Mouse (Mus musculus) liver, embryonic 13.5 days (tissue): ENCODE results near the gene Rrp9. TPM values are rescaled to one million over a fixed set of nuclear protein-coding genes. Genes with fewer than 3 reads are reported as not detected.

Experiments
- ATAC-seq: fragments of 200-750 bp; cut with Nextera tagmentation; 2 replicates; pipeline ENCODE4 v1.8.0; 2017; ENCODE audit warnings: low read depth, mild to moderate bottlenecking, moderate number of reproducible peaks, moderate library complexity
- DNase-seq: peaks from one replicate; pipeline ENCODE4 v3.0.0; 2022
- H3K27ac ChIP-seq: fragments of 300-500 bp; sonication (generic); 2 replicates; pipeline ENCODE4 v1.5.1; 2015; ENCODE audit warnings: moderate library complexity, mild to moderate bottlenecking, inconsistent platforms
- H3K27me3 ChIP-seq: fragments of 300-500 bp; sonication (generic); 2 replicates; pipeline ENCODE4 v1.6.1; 2015; ENCODE audit warnings: mild to moderate bottlenecking, inconsistent platforms
- H3K36me3 ChIP-seq: fragments of 300-500 bp; sonication (generic); 2 replicates; pipeline ENCODE4 v1.6.1; 2015; ENCODE audit warnings: mild to moderate bottlenecking, inconsistent platforms
- H3K4me1 ChIP-seq: fragments of 300-500 bp; sonication (generic); replicated peaks from 2 replicates; pipeline ENCODE4 v1.6.1; 2015; ENCODE audit warnings: inconsistent platforms
- H3K4me2 ChIP-seq: fragments of 300-500 bp; sonication (generic); 2 replicates; pipeline ENCODE4 v1.6.1; 2015; ENCODE audit warnings: inconsistent platforms, mild to moderate bottlenecking, moderate library complexity
- H3K4me3 ChIP-seq: fragments of 300-500 bp; sonication (generic); replicated peaks from 2 replicates; pipeline ENCODE4 v1.5.1; 2015; ENCODE audit warnings: mild to moderate bottlenecking, inconsistent platforms
- H3K9ac ChIP-seq: fragments of 300-500 bp; sonication (generic); 2 replicates; pipeline ENCODE4 v1.6.1; 2015; ENCODE audit warnings: mild to moderate bottlenecking, inconsistent platforms
- H3K9me3 ChIP-seq: fragments of 300-500 bp; sonication (generic); replicated peaks from 2 replicates; pipeline ENCODE4 v1.6.1; 2016; ENCODE audit warnings: inconsistent platforms
- WGBS: fragments of 180-500 bp; shearing (Covaris S2); methylation state at CpG from one replicate; pipeline ENCODE4 v1.1.7; 2015; ENCODE audit not compliant: insufficient replicate concordance; 5-methylcytosine and 5-hydroxymethylcytosine counted together
- polyA plus RNA-seq: library from polyadenylated mRNA; unstranded; fragments of >200 nt; fragmentation: Nextera tagmentation; extraction: Ambion mirVana; gene quantifications from 2 replicates; pipeline ENCODE4 v1.2.1, GENCODE M21; 2015

The Rrp9 gene
- polyA plus RNA-seq, 1 experiment from 2014 or later: 44.2 TPM

DNA sequence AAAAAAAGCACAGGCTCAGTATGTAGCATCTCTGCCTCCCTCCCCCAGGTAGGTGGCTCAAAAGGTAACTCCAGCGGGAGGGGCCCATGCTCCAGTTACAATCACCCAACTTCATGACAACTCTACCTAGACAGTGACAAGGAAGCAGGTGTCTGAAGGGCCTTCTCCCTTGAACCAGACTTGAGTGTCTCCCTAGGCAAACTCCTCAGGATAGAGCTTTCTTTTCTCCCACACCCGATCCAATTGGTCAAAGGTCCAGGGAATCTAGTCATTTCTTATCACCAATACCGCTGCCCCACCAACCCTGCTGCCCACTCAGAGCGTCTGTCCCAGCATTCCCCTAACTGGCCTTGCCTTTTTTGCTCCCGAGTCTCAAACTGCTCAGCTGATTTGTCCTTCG lies 9.0 kb upstream of the Rrp9 start:
- Histone ChIP-seq H3K27ac (no peak overlapping the region), H3K36me3 (peaks cover 6% of the 10 kb centered on the region; the same call in 1 of the 2 replicates), H3K4me2 (no peak overlapping the region), H3K4me3 (no peak overlapping the region), H3K4me1 (peaks cover 21% of the 10 kb centered on the region), H3K9ac (no peak overlapping the region), H3K27me3 (peaks cover 40% of the 10 kb centered on the region), H3K9me3 (no peaks in the 10 kb centered on the region)
- no peak for ATAC-seq
- 68% methylated on average over 6 of the region's 6 CpGs for WGBS
- DNase-seq: no peak

GRCm38 (mm10) chr9:106467746-106468145 lies 8.0 kb upstream of the Rrp9 start:
- 59% methylated on average over 7 of the region's 7 CpGs for WGBS
- H3K36me3 ChIP-seq: no peaks in the 10 kb centered on the region

GRCm38 (mm10) chr9:106469317-106469716 lies 6.4 kb upstream of the Rrp9 start:
- Histone ChIP-seq H3K9me3 (no peaks in the 10 kb centered on the region), H3K9ac (no peak overlapping the region), H3K27me3 (peaks cover 27% of the 10 kb centered on the region), H3K36me3 (no peaks in the 10 kb centered on the region), H3K4me1 (peaks cover 24% of the 10 kb centered on the region), H3K27ac (no peak overlapping the region), H3K4me3 (no peak overlapping the region), H3K4me2 (no peak overlapping the region)
- DNase-seq (no peak), ATAC-seq (no peak)
- 43% methylated on average over 6 of the region's 6 CpGs for WGBS

More at GRCm38 (mm10) chr9:106467746-106468145, 8.0 kb upstream of the Rrp9 start:
- Histone ChIP-seq H3K9me3 (no peaks in the 10 kb centered on the region), H3K9ac (no peak overlapping the region), H3K27ac (no peak overlapping the region), H3K4me1 (peaks cover 21% of the 10 kb centered on the region), H3K4me2 (no peak overlapping the region), H3K4me3 (no peak overlapping the region), H3K27me3 (peaks cover 40% of the 10 kb centered on the region)
- DNase-seq (no peak), ATAC-seq (no peak)

DNA sequence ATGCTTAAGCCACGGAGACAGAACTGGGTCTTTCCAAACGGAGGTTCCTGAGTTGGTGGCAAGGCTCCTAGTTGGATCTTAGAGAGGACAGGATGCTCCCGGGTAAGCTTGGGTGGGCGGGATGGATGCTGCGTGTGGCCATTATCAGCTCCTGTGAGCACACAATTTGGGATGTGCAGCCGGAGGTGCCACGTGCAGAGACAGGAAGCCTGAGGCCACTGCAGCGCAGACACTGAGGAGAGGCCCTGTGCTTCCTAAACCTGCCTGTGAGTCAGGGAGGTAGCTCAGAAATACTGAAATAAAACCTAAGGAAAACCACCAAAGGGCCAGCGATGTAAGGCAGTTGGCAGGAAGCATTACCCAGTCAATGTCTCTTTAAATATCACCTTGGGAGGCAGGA lies 6.0 kb upstream of the Rrp9 start:
- Histone ChIP-seq H3K4me2 (no peak overlapping the region), H3K4me1 (peaks cover 24% of the 10 kb centered on the region), H3K9me3 (no peaks in the 10 kb centered on the region), H3K9ac (no peak overlapping the region), H3K27ac (no peak overlapping the region), H3K27me3 (peaks cover 22% of the 10 kb centered on the region), H3K4me3 (no peak overlapping the region), H3K36me3 (no peaks in the 10 kb centered on the region)
- ATAC-seq (no peak), DNase-seq (no peak)
- WGBS: 38% methylated on average over 9 of the region's 9 CpGs

DNA sequence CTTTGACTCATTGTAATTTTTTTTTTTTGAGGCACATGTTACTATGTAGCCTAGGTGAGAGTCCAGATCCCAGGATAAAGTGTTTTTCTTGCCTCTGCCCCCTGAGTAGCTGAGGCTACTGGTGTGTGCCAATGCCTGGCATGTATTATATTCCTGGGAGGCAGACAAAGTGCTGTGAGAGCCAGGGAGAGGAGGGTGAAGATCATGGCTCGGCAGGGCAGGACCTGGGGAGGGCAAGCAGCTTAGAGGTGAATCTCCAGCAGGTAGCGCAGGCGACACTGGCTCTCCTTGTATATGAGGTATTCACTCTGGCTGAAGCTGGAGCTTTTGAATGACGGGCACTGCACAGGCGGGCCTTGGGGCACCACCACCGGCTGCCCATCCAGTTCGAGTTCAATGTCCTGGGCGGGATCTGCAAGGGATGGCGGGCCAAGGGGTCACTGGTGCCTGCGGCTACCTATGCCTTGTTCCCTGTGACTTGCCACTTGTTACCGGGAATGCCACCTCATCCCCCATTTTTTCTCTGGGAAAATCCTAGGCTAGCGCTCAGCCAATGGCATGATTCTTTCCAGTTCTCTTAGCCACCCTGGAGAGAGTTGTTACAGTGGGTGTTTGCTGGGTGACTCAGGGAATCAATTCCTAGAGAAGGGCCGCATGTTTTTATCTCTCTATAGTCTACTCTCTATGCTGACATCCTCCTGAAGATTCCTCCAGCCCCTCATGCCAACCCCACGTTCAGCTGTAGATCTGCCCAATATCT lies 4.6 kb upstream of the Rrp9 start:
- Histone ChIP-seq H3K36me3 (no peaks in the 10 kb centered on the region), H3K27me3 (peaks cover 8% of the 10 kb centered on the region), H3K9ac (no peak overlapping the region), H3K9me3 (no peaks in the 10 kb centered on the region), H3K27ac (no peak overlapping the region), H3K4me1 (peaks cover 27% of the 10 kb centered on the region), H3K4me2 (0 out of 2 replicates have a peak overlapping the region, but pooled peaks have one; percentile 13), H3K4me3 (no peak overlapping the region)
- DNase-seq (no peak), ATAC-seq (no peak)
- WGBS: 68% methylated on average over 14 of the region's 14 CpGs

GRCm38 (mm10) chr9:106471892-106472291 lies 3.9 kb upstream of the Rrp9 start:
- no peak overlapping the region for H3K4me3 ChIP-seq

GRCm38 (mm10) chr9:106472321-106472720 lies 3.4 kb upstream of the Rrp9 start:
- Histone ChIP-seq H3K4me1 (peaks cover 35% of the 10 kb centered on the region), H3K9me3 (no peaks in the 10 kb centered on the region), H3K9ac (no peak overlapping the region), H3K27me3 (no peaks in the 10 kb centered on the region), H3K4me3 (no peak overlapping the region), H3K27ac (no peak overlapping the region), H3K4me2 (no peak overlapping the region), H3K36me3 (no peaks in the 10 kb centered on the region)
- DNase-seq: no peak
- no peak for ATAC-seq
- WGBS: 57% methylated on average over 4 of the region's 4 CpGs

More at GRCm38 (mm10) chr9:106471892-106472291, 3.9 kb upstream of the Rrp9 start:
- H3K4me1 ChIP-seq: peaks cover 33% of the 10 kb centered on the region
- peaks cover 3% of the 10 kb centered on the region; the same call in 1 of the 2 replicates for H3K27me3 ChIP-seq
- no peak overlapping the region for H3K27ac ChIP-seq
- H3K9ac ChIP-seq: no peak overlapping the region
- DNase-seq (peak; percentile 1), ATAC-seq (no peak)
- H3K36me3 ChIP-seq: no peaks in the 10 kb centered on the region
- H3K9me3 ChIP-seq: no peaks in the 10 kb centered on the region
- 0 out of 2 replicates have a peak overlapping the region, but pooled peaks have one; percentile 13 for H3K4me2 ChIP-seq
- WGBS: 42% methylated on average over 5 of the region's 5 CpGs

- no peak overlapping the region for H3K4me2 ChIP-seq
- H3K27ac ChIP-seq: no peak overlapping the region
- no peaks in the 10 kb centered on the region for H3K9me3 ChIP-seq
- H3K27me3 ChIP-seq: no peaks in the 10 kb centered on the region
- ATAC-seq: no peak
- no peak overlapping the region for H3K9ac ChIP-seq
- no peak overlapping the region for H3K4me3 ChIP-seq
- WGBS: 79% methylated on average over 16 of the region's 16 CpGs
- peak; percentile 0 for DNase-seq
- peaks cover 44% of the 10 kb centered on the region for H3K4me1 ChIP-seq
- no peaks in the 10 kb centered on the region for H3K36me3 ChIP-seq
These were observed 2.5 kb upstream of the Rrp9 start for GRCm38 (mm10) chr9:106473081-106473752.

DNA sequence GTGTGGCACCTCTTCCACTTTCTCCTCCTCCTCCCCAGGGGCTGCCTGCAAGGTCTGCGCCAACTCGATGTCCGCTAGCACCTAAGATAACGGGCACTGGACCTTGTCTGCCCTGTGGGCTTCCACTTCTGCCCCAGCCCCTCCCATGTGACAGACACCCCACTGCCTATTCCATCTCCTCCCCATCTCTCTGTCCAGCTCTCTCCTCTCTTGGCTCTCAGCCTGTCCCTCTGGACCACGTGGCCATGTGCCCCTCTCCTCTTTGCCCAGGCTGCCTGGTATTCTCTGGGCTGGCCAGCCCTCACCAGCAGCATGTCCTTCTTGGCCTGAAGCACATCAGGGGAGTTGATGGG lies 2.0 kb upstream of the Rrp9 start:
- Histone ChIP-seq H3K9ac (no peak overlapping the region), H3K27me3 (no peaks in the 10 kb centered on the region), H3K4me2 (no peak overlapping the region), H3K4me3 (no peak overlapping the region), H3K4me1 (peaks cover 49% of the 10 kb centered on the region), H3K27ac (no peak overlapping the region), H3K36me3 (no peaks in the 10 kb centered on the region), H3K9me3 (no peaks in the 10 kb centered on the region)
- ATAC-seq (no peak), DNase-seq (peak; percentile 1)
- WGBS: 78% methylated on average over 5 of the region's 5 CpGs

GRCm38 (mm10) chr9:106474456-106474855 lies 1.3 kb upstream of the Rrp9 start:
- peaks cover 56% of the 10 kb centered on the region for H3K4me1 ChIP-seq

DNA sequence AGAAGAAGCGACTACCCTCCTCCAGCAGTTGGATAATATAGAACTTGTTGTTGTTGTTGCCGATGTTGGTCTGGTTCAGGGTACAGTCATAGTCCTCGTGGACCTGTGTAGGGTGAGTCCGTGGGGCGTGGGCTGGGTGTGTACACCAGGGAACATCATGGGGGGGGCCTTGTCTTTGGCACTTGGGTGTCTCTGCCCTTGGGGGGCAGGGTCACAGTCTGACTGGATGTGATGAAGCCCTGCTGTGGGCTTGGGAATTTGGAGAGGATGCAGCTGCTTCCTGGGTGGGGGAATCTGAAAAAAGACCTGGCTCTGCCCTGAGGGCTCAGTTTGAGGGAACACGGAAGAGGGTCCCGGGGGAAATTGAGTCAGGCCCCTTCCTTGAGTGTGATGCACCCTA lies 717 bp upstream of the Rrp9 start:
- ATAC-seq: no peak
- Histone ChIP-seq H3K27me3 (no peaks in the 10 kb centered on the region), H3K4me1 (peaks cover 51% of the 10 kb centered on the region), H3K4me3 (no peak overlapping the region), H3K4me2 (no peak overlapping the region), H3K27ac (no peak overlapping the region), H3K9ac (0 out of 2 replicates have a peak overlapping the region, but pooled peaks have one; percentile 10), H3K9me3 (no peaks in the 10 kb centered on the region), H3K36me3 (peaks cover 7% of the 10 kb centered on the region)
- peak; percentile 14 for DNase-seq
- 67% methylated on average over 7 of the region's 7 CpGs for WGBS

More at GRCm38 (mm10) chr9:106474456-106474855, 1.3 kb upstream of the Rrp9 start:
- no peak overlapping the region for H3K4me3 ChIP-seq
- H3K9me3 ChIP-seq: no peaks in the 10 kb centered on the region
- H3K36me3 ChIP-seq: peaks cover under 1% of the 10 kb centered on the region; the same call in 1 of the 2 replicates
- no peaks in the 10 kb centered on the region for H3K27me3 ChIP-seq
- 0 out of 2 replicates have a peak overlapping the region, but pooled peaks have one; percentile 10 for H3K9ac ChIP-seq
- H3K27ac ChIP-seq: no peak overlapping the region
- DNase-seq: peak; percentile 61
- WGBS: 4% methylated on average over 6 of the region's 6 CpGs
- ATAC-seq: no peak
- H3K4me2 ChIP-seq: no peak overlapping the region
